Mouse (Mus musculus) myocyte (in vitro differentiated cells): ENCODE data around the gene Schip1.

ENCODE experiments used
- CEBPB ChIP-seq: IDR thresholded peaks from 2 replicates; pipeline ENCODE4 v1.6.1; 2011; ENCODE audit warnings: mild to moderate bottlenecking, moderate library complexity; ENCODE audit not compliant: poor library complexity, insufficient read depth, severe bottlenecking
- E2F4 ChIP-seq: IDR thresholded peaks from one replicate; pipeline ENCODE4 v1.6.1; 2011; ENCODE audit warnings: mild to moderate bottlenecking, control low read depth, moderate library complexity; ENCODE audit not compliant: insufficient read depth
- MAX ChIP-seq: IDR thresholded peaks from one replicate; pipeline ENCODE4 v1.6.1; 2011; ENCODE audit warnings: low read depth, mild to moderate bottlenecking, control low read depth
- MYOD1 ChIP-seq, 3 experiments: IDR thresholded peaks; one replicate each; pipeline ENCODE4 v1.6.1; 2011; ENCODE audit warnings: control low read depth in 2 of 3, low read depth in 2 of 3, mild to moderate bottlenecking in 2 of 3, moderate library complexity in 1 of 3; ENCODE audit not compliant: insufficient read length in 2 of 3, control insufficient read depth in 1 of 3
- MYOG ChIP-seq, 3 experiments: IDR thresholded peaks; one replicate each; pipeline ENCODE4 v1.6.1; 2011; ENCODE audit warnings: control low read depth in 2 of 3, low read depth in 2 of 3, mild to moderate bottlenecking in 2 of 3; ENCODE audit not compliant: insufficient read length in 2 of 3, control insufficient read depth in 1 of 3, insufficient read depth in 1 of 3
- POLR2A ChIP-seq: IDR thresholded peaks from one replicate; pipeline ENCODE4 v1.6.1; 2011; ENCODE audit warnings: low read depth, mild to moderate bottlenecking, control low read depth, moderate library complexity; ENCODE audit not compliant: insufficient read length
- POLR2AphosphoS2 ChIP-seq: IDR thresholded peaks from one replicate; pipeline ENCODE4 v1.6.1; 2011; ENCODE audit warnings: low read depth, control low read depth; ENCODE audit not compliant: insufficient read length
- REST ChIP-seq: IDR thresholded peaks from one replicate; pipeline ENCODE4 v1.6.1; 2011; ENCODE audit warnings: mild to moderate bottlenecking, control low read depth, moderate library complexity; ENCODE audit not compliant: insufficient read depth, insufficient read length
- SRF ChIP-seq: IDR thresholded peaks from one replicate; pipeline ENCODE4 v1.6.1; 2011; ENCODE audit warnings: low read depth; ENCODE audit not compliant: control insufficient read depth, insufficient read length
- TCF12 ChIP-seq: IDR thresholded peaks from one replicate; pipeline ENCODE4 v1.6.1; 2011; ENCODE audit warnings: mild to moderate bottlenecking, control low read depth; ENCODE audit not compliant: poor library complexity, insufficient read depth, severe bottlenecking
- TCF3 ChIP-seq: IDR thresholded peaks from one replicate; pipeline ENCODE4 v1.6.1; 2011; ENCODE audit warnings: low read depth, control low read depth; ENCODE audit not compliant: insufficient read length
- USF1 ChIP-seq: IDR thresholded peaks from one replicate; pipeline ENCODE4 v1.6.1; 2011; ENCODE audit warnings: low read depth, mild to moderate bottlenecking, control low read depth, moderate library complexity

- TF ChIP-seq USF1 (no peak), POLR2A (no peak), TCF12 (no peak), MAX (no peak), CEBPB (no peak), E2F4 (no peak), SRF (no peak), REST (no peak), MYOD1 (IDR thresholded peaks at IDR 0.05; ENCODE audit: control insufficient read depth in 1 of 3, insufficient read length in 2 of 3, low read depth in 2 of 3) (no peak), MYOG (IDR thresholded peaks at IDR 0.05; ENCODE audit: control insufficient read depth in 1 of 3, insufficient read depth in 1 of 3, insufficient read length in 2 of 3, low read depth in 2 of 3) (no peak), POLR2AphosphoS2 (no peak), TCF3 (no peak)
Observed at GRCm38 (mm10) chr3:68596938-68597337, 532.3 kb downstream of the Schip1 start.
